Mouse (Mus musculus) right cerebral cortex, adult 2 months (tissue): Measurements from ENCODE around the gene Cog5.
"Not testable (repeated sequence)": the region's sequence is repeated elsewhere in the genome, so short reads cannot be mapped to it uniquely, and the experiment has no call there.

ENCODE experiments used
- DNase-seq, 2 experiments: peaks; one replicate each; pipeline ENCODE4 v3.0.0; 2021 to 2022; ENCODE audit warnings: low spot score in 2 of 2

Gene Cog5

DNA sequence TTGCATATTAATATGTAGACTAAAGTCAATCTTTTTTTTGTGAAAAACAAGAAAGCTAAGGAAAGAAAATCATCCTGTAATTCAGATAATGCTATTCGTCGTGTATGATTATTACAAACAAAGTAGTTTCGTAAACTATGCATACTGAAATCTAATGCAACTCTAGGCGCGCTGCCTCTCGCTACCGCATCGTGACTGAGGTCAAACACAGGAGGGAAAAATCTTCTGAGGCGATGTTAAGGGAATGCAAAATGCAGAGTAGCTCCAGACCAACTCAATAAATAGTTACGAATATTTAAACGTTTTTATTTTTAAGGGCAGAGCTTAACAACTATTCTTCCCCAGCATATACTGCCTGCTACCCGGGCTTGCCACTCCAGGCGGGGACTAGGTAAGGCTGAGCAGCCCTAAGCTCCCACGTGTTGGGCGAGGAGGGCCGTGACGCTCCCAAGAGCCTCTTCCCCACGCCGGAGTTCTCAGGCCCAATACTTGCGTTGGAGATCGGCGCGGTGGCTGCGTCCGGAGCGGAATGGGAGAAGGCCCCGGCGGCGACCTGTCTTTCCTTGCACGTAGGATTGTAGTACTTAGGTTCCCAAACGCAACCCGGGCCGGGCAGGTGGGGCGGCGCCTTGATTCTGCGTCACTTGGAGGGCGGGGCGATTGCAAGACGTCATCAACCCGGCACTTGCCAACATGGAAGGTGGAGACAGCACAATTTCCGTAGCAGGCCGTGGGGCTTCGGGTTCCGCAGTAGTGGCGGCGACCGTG is at the start of gene Cog5, which contains the start of gene Dus4l:
Cog5 (plus strand) TSS at position 673 of the 768 bp plus-strand sequence.
Dus4l (minus strand) TSS at position 630 of the 768 bp plus-strand sequence.
- peak; percentile 99 for DNase-seq

DNA sequence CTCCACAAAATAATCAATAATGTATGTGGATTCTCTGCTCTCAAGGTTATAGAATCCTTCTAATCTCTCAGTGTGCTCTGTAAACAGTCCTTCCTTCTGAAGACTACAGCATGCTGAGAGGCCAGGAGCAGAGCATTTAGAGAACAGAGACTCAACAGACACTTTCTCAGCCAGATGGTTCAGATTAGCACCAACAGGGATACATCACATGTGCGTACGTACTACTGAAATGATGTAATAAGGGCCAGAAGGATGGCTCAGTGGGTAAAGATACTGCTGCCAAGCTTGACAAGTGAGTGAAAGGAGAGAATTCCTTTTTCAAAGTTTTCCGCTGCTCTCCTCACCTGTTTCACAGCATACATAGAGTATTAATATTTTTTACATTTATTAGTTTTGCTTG is 49.8 kb upstream of the Cog5 start:
- DNase-seq: no peak

DNA sequence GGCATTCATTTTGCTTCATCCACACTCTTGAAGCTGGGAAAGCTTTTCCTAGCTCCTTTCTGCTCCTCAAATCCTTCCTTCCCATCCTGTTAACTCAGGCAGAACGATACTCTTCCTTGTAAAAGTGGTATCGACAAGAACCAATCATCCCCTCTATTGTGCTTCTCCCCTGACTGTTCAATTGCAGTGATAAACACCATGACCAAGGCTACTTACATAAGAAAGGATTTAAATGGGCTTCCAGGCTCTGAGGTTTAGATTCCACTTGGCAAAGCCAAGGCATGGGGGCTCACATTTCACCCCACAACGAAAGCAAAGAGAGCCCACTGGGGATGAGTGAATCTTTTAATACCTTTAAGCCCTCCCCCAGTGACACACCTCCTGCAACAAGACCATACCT is 46.5 kb upstream of the Cog5 start:
- DNase-seq: no peak

DNA sequence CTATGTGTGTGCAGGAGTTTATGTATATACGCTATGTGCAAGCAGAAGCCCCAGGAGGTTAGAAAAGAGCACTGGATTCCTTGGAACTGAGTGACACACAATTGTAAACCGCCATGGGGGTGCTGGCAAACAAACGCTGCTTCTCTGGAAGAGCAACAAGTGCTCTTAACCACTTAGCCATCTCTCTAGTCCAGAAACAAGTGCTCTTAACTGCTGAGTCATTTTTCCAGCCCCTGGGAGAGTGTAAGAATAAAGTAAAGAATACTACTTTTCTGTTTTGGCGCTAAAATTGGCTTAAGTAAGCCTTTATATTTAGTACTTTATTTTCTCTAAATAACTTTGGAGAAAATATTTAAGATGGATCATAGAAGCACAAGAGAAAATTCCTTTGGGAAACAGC is 41.3 kb upstream of the Cog5 start:
- no peak for DNase-seq

DNA sequence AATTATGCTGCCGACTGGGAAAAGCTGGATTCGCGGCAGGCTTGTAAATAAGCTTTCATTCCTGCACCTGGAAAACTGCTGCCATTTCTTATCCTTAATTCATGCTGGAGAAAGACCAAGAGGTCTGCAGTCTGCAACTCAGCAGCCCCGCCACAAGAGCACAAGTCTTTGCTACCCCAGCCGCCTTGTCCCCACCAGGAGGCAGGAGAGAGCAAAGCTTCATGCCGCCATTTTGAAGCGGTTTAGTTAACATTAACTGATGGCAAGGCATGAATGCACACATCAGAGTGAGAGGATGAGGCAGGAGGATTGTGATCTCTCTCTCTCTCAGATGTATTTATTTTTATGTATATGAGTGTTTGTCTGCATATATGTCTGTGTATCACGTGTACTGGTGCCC is 34.6 kb upstream of the Cog5 start:
- DNase-seq: no peak

DNA sequence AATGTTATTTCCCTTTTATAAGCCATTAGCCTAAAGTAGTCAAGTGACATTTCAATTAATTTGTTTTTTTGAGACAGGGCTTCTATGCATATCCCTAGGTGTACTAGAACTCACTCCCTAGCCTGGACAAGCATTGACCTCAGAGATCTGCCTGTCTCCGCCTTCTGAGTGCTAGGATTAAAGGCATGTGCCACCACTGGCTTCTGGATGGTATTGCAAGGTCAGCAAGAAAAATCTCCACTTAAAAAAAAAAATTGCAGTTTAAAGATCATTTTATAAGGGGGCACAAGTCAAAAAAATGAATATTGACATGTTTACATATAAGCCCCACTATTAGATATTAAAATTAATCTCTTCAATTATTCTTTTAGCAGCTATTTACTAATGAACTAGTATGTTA is 29.7 kb upstream of the Cog5 start:
- no peak for DNase-seq

DNA sequence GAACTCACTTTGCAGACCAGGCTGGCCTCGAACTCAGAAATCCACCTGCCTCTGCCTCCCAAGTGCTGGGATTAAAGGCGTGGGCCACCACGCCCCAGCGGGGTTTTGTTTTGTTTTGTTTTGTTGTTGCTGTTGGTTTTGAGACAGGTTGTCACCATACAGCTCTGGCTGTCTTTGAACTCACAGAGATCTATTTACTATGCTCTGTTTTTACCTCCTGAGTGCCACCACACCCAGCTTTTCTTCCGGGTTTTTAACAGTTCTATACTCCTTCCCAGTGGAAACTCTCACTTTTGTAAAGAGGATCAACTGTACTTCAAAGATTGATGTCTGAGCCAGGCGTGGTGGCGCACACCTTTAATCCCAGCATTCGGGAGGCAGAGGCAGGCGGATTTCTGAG is 26.3 kb upstream of the Cog5 start:
- not testable (repeated sequence) for DNase-seq

DNA sequence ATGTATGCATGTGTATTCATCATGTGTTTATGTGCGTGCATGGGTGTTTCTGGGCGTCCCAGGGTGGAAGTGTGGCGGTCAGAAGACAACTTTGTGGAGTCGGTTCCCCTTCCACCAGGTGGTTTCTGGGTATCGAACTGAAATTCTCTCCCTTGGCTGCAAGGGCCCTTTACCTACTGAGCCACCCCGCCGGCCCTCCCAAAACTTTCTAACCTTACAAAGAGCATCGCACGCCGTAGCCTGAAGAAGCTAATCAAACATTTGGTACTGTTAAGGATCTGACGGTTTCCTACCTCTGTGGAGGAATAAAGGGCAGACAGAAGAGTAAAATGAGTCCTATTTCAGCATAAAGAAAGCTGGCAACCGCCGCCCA is 20.7 kb upstream of the Cog5 start:
- peak in 1 of 2 experiments; percentile 41 for DNase-seq

DNA sequence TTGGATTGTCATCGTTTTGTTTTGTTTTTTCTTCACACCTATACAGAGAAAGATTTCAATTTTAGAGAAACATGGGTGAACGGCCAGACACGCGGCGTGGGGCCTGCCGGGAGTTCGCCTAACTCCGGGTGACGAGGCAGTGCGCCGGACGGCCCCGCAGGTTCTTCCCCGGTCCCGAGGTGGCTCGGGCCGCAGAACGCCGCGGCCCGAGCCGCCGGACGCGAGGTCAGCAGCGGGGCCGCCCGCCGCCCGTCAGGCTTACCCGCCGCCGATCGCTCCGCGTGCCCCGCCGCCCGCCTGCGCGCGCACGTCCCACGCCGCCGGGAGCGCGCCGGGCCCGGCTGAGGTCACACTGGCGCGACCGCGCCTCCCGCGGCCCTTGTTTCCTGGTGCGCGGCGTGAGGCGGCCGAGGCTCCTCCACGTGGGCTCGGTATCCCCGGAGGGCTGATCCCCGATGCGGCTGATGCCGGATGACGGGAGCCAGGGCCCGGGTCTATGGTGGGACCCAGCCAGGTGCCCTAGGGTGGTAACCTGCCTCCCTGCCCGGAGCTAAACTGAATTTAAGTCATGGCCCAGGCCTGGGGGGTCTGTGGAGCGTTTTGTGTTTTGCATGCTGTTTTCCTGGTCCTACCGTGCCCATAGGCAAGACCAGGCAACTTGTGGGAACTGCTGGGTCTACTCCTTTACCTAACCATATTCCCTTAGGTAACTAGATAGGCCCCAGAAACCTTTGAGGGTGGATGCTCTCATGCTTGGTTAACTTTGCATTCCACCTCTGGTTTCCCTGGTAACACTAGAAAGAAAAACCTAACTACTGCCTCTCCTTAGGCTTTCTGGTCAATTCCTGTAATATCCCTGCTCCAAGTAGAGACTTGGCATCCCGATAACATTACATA is 20.1 kb upstream of the Cog5 start, which contains the start of gene Bcap29:
Bcap29 (minus strand) TSS at position 316 of the 897 bp plus-strand sequence.
- DNase-seq: peak; percentile 26 to 45

DNA sequence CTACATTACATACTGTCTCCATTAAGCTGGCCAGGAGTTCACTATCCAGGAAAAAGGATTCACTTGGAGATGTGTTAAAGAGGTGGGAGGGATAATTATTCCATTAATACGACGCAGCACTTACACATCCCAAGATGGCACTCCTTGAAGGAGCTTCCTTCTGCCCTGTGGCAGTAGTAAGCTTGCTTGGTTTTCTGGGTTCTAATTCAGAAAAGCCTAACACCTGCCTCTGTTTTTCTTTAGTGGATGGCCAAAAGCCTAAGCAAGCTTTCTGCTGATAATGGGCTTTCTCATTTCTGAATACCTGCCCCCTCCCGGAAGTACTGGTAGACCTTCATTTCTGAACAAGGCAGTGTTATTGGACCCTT is 19.4 kb upstream of the Cog5 start:
- no peak for DNase-seq

DNA sequence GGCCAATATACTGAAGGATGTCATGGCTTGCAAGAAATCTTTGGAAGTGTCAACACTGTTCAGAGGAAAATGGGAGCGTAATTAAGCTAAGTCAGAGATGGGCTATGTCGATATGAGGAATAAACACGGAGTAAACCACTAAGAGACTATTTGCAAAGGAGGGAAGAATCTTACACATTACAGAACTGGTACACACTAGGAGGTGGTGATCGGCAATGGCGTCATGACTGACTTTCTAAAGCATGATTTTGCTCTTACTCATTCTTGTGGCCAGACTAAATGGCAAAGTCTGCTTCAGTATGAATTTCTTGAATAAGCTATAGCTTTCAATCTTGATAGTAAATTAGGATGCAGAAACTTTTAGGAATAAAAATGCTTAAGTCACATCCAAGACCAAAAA is 1.1 kb upstream of the Cog5 start:
- DNase-seq: no peak

DNA sequence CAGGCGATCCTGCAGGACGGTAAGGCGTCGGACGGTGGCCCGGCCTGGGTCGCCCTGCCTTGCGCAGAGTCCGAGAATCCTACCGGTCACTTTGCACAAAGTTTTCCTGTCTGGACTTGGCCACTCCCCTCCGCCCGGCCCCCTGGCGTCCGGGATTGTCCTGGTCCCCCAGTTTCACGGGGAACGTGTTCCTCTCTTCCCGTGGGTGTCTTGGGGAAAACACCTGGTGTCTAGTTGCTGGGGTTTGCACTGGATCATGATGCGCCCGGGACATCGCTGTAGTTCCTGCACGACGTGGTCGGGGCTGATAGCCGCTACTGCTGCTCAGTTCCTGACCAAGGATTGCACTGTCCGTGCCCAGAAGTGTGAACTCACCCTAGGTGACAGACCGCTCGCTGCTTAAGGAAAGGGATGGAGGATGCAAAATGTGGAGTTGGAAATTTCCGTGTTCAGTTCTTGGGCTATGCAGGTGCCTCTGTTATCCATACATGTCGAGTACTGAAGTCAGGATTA is 352 bp downstream of the Cog5 start:
- DNase-seq: no peak

DNA sequence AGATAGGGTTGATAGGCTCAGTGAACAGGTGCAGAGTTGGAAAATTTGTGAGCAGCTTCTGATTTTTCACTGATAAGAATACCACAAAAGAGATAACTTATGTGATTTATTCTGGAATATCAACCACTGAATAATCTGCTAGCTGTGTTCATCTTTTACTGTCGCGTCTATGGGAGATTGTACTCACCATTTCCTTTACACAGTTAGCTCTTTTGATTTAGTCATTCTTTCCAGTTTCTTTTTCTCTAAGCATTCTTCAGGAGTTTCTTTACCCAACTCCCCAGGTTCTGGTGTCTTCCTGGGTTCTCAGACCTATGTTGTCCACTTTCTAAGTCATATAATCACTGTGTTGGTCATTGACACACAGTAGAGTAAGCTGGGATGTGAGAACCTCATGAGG is 2.2 kb downstream of the Cog5 start:
- DNase-seq: no peak

DNA sequence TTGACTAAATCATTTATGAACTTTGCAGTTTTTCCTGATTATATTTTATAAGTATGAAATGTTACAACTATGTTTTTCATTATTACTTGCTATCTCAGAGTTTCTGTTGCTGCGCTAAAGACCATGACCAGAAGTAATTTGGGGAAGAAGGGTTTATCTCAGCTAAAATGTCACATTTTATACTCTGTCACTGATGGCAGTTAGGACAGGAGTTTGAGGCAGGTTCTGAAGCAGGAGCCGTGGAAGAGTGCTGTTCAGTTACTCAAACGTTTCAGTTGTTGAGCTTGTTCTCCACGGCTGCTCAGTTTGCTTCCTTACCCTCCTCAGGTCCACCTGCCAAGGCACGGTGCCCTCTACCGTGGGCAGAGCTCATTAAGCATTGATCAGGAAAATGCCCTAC is 11.3 kb downstream of the Cog5 start:
- DNase-seq: no peak

DNA sequence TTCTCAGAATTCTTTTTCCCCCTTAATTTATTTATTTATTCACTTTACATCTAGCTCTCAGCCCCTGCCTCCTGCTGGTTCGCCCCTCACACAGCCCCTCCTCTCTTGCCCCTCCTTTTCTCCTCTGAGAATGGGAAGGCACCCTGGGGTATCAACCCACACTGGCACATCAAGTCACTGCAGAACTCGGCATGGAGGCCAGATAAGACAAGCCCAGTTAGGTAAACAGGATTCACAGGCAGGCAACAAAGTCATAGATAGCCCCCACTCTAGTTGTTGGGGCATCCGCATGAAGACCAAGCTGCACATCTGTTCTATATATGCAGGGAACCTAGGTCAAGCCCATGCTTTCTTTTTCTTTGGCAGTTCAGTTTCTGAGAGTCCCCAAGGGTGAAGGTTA is 12.5 kb downstream of the Cog5 start:
- DNase-seq: no peak

DNA sequence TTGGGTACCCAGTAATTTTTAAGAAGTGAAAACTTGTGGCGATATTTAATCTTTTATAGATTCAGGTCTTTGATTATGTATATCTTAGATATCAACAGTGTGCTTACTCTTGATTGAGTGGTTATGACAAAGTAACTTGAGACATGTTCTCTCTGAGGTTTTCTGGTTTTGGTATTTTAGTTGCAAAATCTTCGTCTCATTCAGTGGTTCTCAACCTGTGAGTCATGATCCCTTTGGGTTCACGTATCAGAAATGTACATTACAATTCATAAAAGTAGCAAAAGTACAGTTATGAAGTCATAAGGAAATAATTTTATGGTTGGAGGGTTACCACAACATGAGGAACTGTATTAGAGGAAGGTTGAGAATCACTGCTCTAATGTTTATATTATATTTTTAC is 32.0 kb downstream of the Cog5 start:
- no peak for DNase-seq

DNA sequence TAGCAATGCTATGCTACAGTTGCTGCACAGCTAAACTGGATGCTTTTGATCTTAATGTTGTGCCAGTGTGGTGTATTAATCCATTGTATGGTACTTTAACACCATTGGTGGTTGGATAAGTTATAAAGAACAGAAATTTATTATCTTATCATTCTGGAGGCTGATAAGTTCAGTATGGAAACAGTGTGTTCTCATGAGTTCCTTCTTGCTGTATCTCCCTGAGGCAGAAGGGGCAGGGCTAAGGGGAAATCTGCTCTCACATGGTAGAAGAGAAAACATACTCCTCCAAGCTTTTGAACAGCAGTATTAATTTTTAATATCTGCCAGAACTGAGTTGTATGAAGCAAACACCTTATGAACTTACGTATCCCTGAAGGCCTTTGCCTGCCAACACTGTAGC is 38.6 kb downstream of the Cog5 start:
- no peak for DNase-seq

DNA sequence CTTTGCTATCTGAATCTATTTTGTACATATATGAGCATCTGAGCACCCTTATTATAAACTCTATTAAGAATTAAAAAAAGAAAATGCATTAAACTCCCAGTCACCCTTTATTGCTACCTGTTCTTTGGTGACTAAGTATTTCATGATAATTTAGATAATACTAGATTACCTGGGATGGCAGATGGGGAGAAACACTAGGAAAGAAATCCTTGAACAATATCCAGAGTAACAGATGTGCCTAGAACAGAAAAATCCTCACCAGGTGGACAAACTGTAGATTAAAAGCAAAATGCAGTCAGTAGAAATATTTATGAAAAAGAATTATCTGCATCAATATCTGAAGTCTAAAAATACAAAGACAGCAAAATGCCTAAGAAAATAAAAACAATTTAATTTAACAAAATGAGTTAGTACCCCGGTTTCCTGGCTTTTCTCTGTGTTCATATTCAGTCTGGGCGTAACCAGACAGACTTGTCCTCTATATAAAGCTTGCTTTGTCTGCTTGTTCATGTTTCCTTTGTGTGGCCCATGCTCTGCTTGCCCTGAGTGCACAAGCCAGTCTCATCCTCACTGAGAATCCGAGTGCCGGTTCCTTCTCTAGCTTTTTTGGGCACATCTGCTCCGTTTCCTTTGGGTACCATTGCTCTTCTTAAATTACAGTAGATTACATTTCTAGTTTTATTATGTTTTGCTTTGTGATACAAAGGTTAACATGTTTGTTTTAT is 46.1 kb downstream of the Cog5 start:
- DNase-seq: no peak

DNA sequence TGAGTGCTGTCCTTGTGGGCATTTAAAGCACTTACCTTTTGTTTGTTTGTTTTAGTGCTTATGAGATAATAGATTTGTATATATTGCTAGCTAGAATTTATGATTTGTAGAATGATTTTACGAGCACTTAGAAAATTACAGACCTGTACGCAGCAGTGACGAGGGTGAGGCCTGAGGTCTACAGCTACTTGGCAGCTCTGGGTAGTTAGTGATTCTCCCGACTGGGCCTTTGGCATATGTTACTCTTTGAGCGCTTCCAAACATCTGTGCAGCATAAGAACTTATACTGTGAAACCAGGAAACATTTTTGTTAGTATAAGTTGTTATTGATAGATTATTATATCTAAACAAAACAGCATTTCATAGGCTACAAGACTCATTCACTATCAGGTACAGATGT is 46.7 kb downstream of the Cog5 start:
- DNase-seq: no peak

DNA sequence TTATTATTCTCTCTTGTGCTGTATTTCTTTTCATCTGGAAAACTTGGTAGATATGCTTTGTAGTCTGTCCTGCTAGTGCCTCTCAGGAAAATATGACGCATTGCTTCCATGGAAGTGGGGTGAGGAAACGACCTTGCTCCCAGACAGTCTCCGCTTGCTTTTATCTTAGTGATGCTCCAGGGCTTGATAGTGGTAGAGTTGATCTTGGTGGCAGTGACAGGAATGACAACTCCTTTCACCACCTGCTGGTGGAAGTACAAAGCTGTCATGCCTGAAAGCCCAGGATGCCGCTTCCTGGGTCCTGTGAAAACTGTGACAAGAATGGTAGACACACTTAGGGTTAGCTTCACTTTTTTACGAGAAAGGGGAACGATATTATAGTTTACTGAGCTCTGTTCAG is 49.2 kb downstream of the Cog5 start:
- no peak for DNase-seq

DNA sequence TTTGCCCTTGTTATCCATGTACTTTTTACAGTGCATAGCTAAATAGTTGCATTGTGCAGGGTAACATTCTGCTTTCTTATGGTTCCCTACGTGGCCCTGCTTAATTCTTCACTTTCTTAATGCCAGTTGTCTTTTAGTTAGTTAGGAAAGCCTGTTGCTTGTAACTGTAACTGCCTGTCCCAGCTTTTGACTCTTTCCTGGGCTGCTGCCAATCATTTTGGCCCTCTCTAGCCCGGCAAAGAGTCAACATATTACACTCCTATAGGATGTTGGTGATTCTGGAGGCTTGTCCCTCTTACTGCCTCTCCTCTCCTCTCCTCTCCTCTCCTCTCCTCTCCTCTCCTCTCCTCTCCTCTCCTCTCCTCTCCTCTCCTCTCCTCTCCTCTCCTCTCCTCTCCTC is 51.5 kb downstream of the Cog5 start:
- no peak for DNase-seq

DNA sequence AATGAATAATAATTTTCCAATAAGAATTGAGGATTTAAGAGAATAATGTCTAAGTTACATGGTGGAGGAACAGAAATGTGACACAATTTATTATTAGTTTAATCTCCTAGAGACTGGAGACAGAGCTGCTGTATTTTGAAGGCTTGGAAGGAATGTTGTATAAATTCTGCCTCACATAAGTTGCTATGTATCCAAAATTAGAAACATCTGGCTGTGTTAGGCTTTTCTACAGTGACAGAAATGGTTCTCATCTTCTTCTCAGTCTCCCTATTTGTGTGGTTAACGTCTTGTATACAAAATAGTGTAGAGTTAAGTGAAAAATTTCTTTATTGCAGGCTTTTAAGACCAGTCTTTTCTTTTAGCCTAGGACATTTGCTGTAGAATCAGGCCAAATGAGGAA is 52.9 kb downstream of the Cog5 start:
- DNase-seq: no peak
